Comparison of ENCODE assay signal across 8 mouse cellular contexts in genomic region chr9:95121151-95121835, GRCm38 (mm10).
DNase-seq lines count a peak whose midpoint lies in the region; ATAC-seq lines count a peak whose summit lies in the region.

No protein-coding gene starts in this region.

- peak overlapping the region; percentile 23; the same call in 1 of the 2 replicates for H3K27ac ChIP-seq in lung, embryonic 15.5 days
- H3K27ac ChIP-seq in forebrain, embryonic 11.5 days (ENCODE audit: low read depth, low read length): no peak overlapping the region
- H3K27ac ChIP-seq in liver, embryonic 15.5 days (replicated peaks): no peak overlapping the region

- H3K27me3 ChIP-seq in lung, embryonic 15.5 days: no peaks in the 10 kb centered on the region
- no peaks in the 10 kb centered on the region for H3K27me3 ChIP-seq in forebrain, embryonic 11.5 days (ENCODE audit: control insufficient read depth, insufficient read depth, low read length)
- H3K27me3 ChIP-seq in liver, embryonic 15.5 days: no peaks in the 10 kb centered on the region

- H3K4me2 ChIP-seq in lung, embryonic 15.5 days: no peak overlapping the region
- H3K4me2 ChIP-seq in forebrain, embryonic 11.5 days (ENCODE audit: low read depth, low read length, severe bottlenecking): peak overlapping the region; percentile 15; the same call in 1 of the 2 replicates
- H3K4me2 ChIP-seq in liver, embryonic 15.5 days: no peak overlapping the region

- no peaks in the 10 kb centered on the region for H3K9me3 ChIP-seq in lung, embryonic 15.5 days
- H3K9me3 ChIP-seq in forebrain, embryonic 11.5 days (ENCODE audit: control insufficient read depth, low read length): no peaks in the 10 kb centered on the region
- H3K9me3 ChIP-seq in liver, embryonic 15.5 days (replicated peaks): no peaks in the 10 kb centered on the region

- WGBS in lung, embryonic 15.5 days: 32% methylated on average over 11 of the region's 11 CpGs
- 26% methylated on average over 11 of the region's 11 CpGs for WGBS in forebrain, embryonic 11.5 days
- WGBS in liver, embryonic 15.5 days (ENCODE audit: insufficient replicate concordance): 16% methylated on average over 11 of the region's 11 CpGs

- H3K4me3 ChIP-seq in lung, embryonic 15.5 days: no peak overlapping the region
- H3K4me3 ChIP-seq in forebrain, embryonic 11.5 days (ENCODE audit: low read depth, low read length): no peak overlapping the region
- no peak overlapping the region for H3K4me3 ChIP-seq in liver, embryonic 15.5 days (replicated peaks)

- ATAC-seq in lung, embryonic 15.5 days (ENCODE audit: borderline replicate concordance, extremely low read depth, low FRiP score, low TSS enrichment): peak; percentile 80
- peak; percentile 72 for ATAC-seq in forebrain, embryonic 11.5 days (replicated peaks; ENCODE audit: low FRiP score)
- 0 out of 2 replicates have a peak, but pooled peaks have one; percentile 28 for ATAC-seq in liver, embryonic 15.5 days (ENCODE audit: insufficient read depth)

- H3K9ac ChIP-seq in lung, embryonic 15.5 days: no peak overlapping the region
- peak overlapping the region; percentile 20; the same call in 1 of the 2 replicates for H3K9ac ChIP-seq in forebrain, embryonic 11.5 days (ENCODE audit: low read length)
- H3K9ac ChIP-seq in liver, embryonic 15.5 days: no peak overlapping the region

- DNase-seq in lung, postnatal 14 days: no peak
- DNase-seq in forebrain, embryonic 11.5 days (ENCODE audit: low spot score): no peak
- DNase-seq in thymus, postnatal 25 days: peak; percentile 73
- no peak for DNase-seq in MN1 (ENCODE audit: low spot score)
- no peak for DNase-seq in gastrocnemius, postnatal 4 days (ENCODE audit: low spot score in 2 of 2)
- DNase-seq in adrenal gland, postnatal 4 days (ENCODE audit: low spot score in 2 of 2): no peak

- H3K36me3 ChIP-seq in lung, embryonic 15.5 days: no peaks in the 10 kb centered on the region
- H3K36me3 ChIP-seq in forebrain, embryonic 11.5 days (ENCODE audit: control insufficient read depth, insufficient read depth, low read length): no peaks in the 10 kb centered on the region
- no peaks in the 10 kb centered on the region for H3K36me3 ChIP-seq in liver, embryonic 15.5 days (replicated peaks)

- H3K4me1 ChIP-seq in lung, embryonic 15.5 days: peaks cover 17% of the 10 kb centered on the region
- H3K4me1 ChIP-seq in forebrain, embryonic 11.5 days (replicated peaks; ENCODE audit: control insufficient read depth, insufficient read depth, low read length): no peaks in the 10 kb centered on the region; the same call in 1 of the 2 replicates
- H3K4me1 ChIP-seq in liver, embryonic 15.5 days (replicated peaks): no peaks in the 10 kb centered on the region; the same call in 1 of the 2 replicates

Comparison
In these comparisons a context has a peak if more than half of its experiments do, and no peak if none do; other contexts are left out.
1. ATAC-seq: peak in every context shown above with its lines; median percentile 80 in lung, embryonic 15.5 days; 72 in forebrain, embryonic 11.5 days; 28 in liver, embryonic 15.5 days.